Mouse (Mus musculus) liver, postnatal 0 days (tissue): ENCODE results near the gene 4933407L21Rik. TPM values are rescaled to one million over a fixed set of nuclear protein-coding genes. Genes with fewer than 3 reads are reported as not detected.

Experiments
- ATAC-seq: fragments of 200-750 bp; cut with Nextera tagmentation; 2 replicates; pipeline ENCODE4 v1.8.0; 2017; ENCODE audit warnings: mild to moderate bottlenecking, moderate library complexity
- DNase-seq: peaks from one replicate; pipeline ENCODE4 v3.0.0-alpha.2; 2016
- H3K27ac ChIP-seq: fragments of 300-500 bp; sonication (generic); 2 replicates; pipeline ENCODE4 v1.5.1; 2014; ENCODE audit warnings: antibody characterized with exemption, moderate library complexity, mild to moderate bottlenecking, low read depth
- H3K27me3 ChIP-seq: fragments of 300-500 bp; sonication (generic); 2 replicates; pipeline ENCODE4 v1.6.1; 2014; ENCODE audit warnings: low read length, control low read depth, mixed read lengths; ENCODE audit not compliant: insufficient read depth
- H3K36me3 ChIP-seq: fragments of 300-500 bp; sonication (generic); replicated peaks from 2 replicates; pipeline ENCODE4 v1.6.1; 2014; ENCODE audit warnings: mild to moderate bottlenecking, control low read depth, low read length, moderate library complexity, mixed read lengths; ENCODE audit not compliant: insufficient read depth
- H3K4me1 ChIP-seq: fragments of 300-500 bp; sonication (generic); 2 replicates; pipeline ENCODE4 v1.6.1; 2014; ENCODE audit warnings: antibody characterized with exemption, mild to moderate bottlenecking, control low read depth; ENCODE audit not compliant: insufficient read depth
- H3K4me2 ChIP-seq: fragments of 300-500 bp; sonication (generic); 2 replicates; pipeline ENCODE4 v1.6.1; 2014; ENCODE audit warnings: low read depth, mild to moderate bottlenecking, low read length, moderate library complexity, mixed read lengths
- H3K4me3 ChIP-seq: fragments of 300-500 bp; sonication (generic); 2 replicates; pipeline ENCODE4 v1.5.1; 2014; ENCODE audit warnings: low read depth, low read length
- H3K9ac ChIP-seq: fragments of 300-500 bp; sonication (generic); replicated peaks from 2 replicates; pipeline ENCODE4 v1.6.1; 2014; ENCODE audit warnings: mild to moderate bottlenecking, moderate library complexity
- H3K9me3 ChIP-seq: fragments of 300-500 bp; sonication (generic); 2 replicates; pipeline ENCODE4 v1.6.1; 2016; ENCODE audit warnings: mild to moderate bottlenecking, control low read depth, low read length, mixed read lengths
- CTCF ChIP-seq: sonication (generic); IDR thresholded peaks from 2 replicates; pipeline ENCODE4 v1.5.1; 2016; ENCODE audit warnings: antibody characterized with exemption, low read depth
- EP300 ChIP-seq: IDR thresholded peaks from 2 replicates; pipeline ENCODE4 v1.6.1; 2016; ENCODE audit warnings: antibody characterized with exemption, low read depth, mild to moderate bottlenecking
- WGBS: fragments of 180-500 bp; shearing (Covaris S2); extraction: QIAGEN DNeasy Blood & Tissue Kit; methylation state at CpG from one replicate; pipeline ENCODE4 v1.1.7; 2014; ENCODE audit not compliant: insufficient replicate concordance; 5-methylcytosine and 5-hydroxymethylcytosine counted together
- polyA plus RNA-seq: library from polyadenylated mRNA; unstranded; fragments of >200 nt; fragmentation: Nextera tagmentation; extraction: Ambion mirVana; gene quantifications from 2 replicates; pipeline ENCODE4 v1.2.1, GENCODE M21; 2015

The 4933407L21Rik gene
- polyA plus RNA-seq, 1 experiment from 2014 or later = 0.11 TPM

DNA sequence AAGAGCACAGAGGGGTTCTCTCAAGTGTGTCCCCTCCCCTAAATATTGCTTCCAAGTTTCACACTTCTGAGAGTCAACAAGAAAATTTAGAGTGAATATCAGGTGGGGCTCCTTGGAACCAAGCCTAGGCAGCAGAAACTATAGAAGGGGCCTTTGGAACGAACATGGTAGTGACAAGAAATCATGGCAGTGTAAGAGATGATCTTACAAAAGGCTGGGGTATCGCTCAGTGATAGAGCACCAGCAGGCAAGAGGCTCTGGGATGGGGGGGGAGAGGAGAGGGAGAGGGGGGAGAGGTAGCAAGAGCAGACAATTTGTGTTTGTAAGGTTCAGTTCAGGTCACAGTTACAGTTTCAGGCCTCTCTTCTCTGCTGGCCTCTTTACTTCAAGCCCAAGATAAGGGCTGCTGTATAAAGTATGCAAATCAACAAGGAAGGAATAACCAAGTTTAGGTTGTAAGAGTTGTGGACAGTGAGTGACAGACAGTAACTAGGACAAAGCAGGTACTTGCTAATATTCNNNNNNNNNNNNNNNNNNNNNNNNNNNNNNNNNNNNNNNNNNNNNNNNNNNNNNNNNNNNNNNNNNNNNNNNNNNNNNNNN is 20.9 kb downstream of the 4933407L21Rik start:
- Histone ChIP-seq H3K27me3 (no peaks in the 10 kb centered on the region), H3K36me3 (no peaks in the 10 kb centered on the region), H3K9ac (no peak overlapping the region), H3K27ac (no peak overlapping the region), H3K4me1 (peaks cover 3% of the 10 kb centered on the region; the same call in 1 of the 2 replicates), H3K9me3 (no peaks in the 10 kb centered on the region), H3K4me3 (no peak overlapping the region), H3K4me2 (no peak overlapping the region)
- WGBS = 66% methylated on average over 2 of the region's 2 CpGs
- DNase-seq (no peak), ATAC-seq (no peak)
- TF ChIP-seq CTCF = no peak
- no peak for TF ChIP-seq EP300

DNA sequence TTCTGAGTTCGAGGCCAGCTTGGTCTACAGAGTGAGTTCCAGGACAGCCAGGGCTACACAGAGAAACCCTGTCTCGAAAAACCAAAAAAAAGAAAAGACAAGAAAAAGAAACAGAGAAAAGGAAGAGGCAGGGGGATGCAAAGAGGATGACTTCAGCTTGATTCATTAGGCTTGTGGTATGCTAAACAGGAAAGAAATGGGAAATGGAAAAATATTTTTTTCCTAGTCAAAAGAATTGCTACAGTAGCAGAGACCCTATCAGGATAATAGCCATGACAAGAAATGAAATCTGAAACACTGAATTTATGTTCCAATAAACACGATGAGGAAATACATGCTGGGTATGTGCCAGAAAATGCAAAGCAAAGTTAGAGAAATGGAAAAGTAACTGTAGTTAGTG is 26.9 kb downstream of the 4933407L21Rik start:
- 66% methylated on average over 3 of the region's 3 CpGs for WGBS
- TF ChIP-seq EP300 = no peak
- no peak for TF ChIP-seq CTCF
- DNase-seq (no peak), ATAC-seq (no peak)
- no peak overlapping the region for H3K27ac ChIP-seq
- no peak overlapping the region for H3K4me2 ChIP-seq
- H3K4me3 ChIP-seq = no peak overlapping the region
- no peaks in the 10 kb centered on the region for H3K36me3 ChIP-seq
- H3K4me1 ChIP-seq = peaks cover 31% of the 10 kb centered on the region
- H3K27me3 ChIP-seq = no peaks in the 10 kb centered on the region
- no peak overlapping the region for H3K9ac ChIP-seq
- no peaks in the 10 kb centered on the region for H3K9me3 ChIP-seq

DNA sequence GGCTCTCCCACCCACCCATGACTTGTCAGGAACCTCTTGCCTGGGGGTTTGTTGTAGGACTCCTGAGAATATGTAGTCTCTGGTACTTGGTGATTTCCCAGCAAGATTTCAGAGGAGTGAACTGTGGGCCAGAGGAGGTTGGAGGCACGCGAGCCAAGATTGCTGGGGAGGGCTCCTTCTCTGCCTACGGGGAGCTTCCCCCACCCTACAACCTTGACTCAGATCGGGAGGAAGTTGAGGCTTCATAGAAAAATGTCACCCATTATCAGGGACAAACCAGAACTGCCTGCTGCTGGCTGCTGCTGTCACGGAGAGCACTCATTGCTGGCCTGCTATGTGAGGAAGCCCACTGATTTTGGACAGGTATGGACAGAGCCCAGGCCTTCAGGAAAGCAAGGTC is 29.0 kb downstream of the 4933407L21Rik start:
- Histone ChIP-seq H3K9me3 (no peaks in the 10 kb centered on the region), H3K27ac (no peak overlapping the region), H3K4me1 (peaks cover 39% of the 10 kb centered on the region), H3K4me2 (no peak overlapping the region), H3K9ac (no peak overlapping the region), H3K36me3 (no peaks in the 10 kb centered on the region), H3K27me3 (no peaks in the 10 kb centered on the region), H3K4me3 (no peak overlapping the region)
- DNase-seq (no peak), ATAC-seq (no peak)
- TF ChIP-seq CTCF (no peak), EP300 (no peak)
- WGBS = 38% methylated on average over 5 of the region's 5 CpGs

DNA sequence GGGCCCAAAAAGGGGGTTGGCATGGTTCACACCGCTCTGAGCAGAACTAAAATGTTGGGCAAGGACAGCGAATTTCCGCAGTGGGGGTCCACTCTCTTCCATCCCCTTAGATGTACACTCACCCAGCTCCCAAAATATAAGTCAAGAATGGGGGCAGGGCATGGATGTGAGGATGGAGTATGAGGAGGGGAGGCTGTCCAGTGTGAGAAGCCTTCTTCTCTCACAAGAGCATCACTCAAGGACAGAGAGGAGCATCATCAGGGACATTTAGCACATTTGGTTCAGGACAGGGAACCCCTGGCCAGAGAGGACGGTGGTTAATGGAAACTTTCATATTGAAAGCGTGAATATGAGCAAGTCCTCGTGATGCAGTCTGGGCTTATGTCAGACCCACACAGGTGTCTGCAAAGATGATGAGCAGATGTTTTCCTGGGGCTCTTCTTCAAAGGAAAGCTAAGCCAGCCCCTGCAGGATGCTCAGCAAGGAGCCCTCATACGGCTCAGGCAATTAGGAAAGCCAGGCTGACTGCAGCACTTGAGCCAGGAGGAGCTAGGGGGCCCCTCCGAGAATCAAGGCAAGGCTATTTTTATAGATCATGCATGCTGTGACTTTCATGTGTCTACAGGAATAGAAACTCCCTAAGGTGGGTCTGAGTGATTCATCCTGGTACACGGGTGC is 29.8 kb downstream of the 4933407L21Rik start:
- Histone ChIP-seq H3K4me3 (no peak overlapping the region), H3K9me3 (no peaks in the 10 kb centered on the region), H3K9ac (no peak overlapping the region), H3K27me3 (no peaks in the 10 kb centered on the region), H3K4me1 (peaks cover 39% of the 10 kb centered on the region), H3K4me2 (no peak overlapping the region), H3K27ac (no peak overlapping the region), H3K36me3 (no peaks in the 10 kb centered on the region)
- 62% methylated on average over 9 of the region's 9 CpGs for WGBS
- TF ChIP-seq CTCF = no peak
- TF ChIP-seq EP300 = no peak
- ATAC-seq = no peak
- DNase-seq = no peak

DNA sequence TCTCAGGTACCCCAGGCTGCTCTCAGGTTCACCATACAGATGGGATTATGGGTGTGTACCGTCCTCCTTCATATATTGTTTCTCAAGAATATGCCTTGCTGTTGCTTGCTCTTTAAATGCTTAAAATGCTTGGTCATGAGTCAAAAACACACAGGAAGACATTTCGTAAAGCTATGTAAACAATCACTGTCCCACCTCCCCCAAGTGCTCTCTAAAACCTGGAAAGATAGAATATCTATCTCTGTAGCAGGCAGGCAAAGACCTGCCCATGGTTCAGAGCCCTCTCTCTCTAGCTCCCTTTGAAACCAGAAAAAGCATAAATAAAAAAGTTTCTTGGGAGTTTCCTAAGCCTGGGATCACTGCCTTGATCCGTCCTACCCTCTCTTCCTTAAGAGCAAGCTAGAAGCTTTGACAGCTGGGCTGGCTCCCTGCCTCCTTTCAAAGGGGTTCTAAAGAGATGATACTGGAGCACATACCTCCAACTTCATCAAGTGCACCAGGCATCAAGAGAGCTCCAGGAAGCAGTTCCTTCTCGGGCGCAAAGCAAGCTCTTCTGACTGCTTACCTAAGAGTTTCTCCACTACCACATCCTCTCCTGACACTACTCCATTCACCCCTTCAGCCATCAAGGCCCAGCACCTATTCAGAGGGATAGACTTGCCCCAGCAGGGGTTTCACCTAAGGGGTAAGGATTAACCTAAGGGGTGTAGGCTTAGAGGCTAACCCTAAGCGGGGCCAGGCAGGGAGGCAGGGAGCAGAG is 31.0 kb downstream of the 4933407L21Rik start:
- Histone ChIP-seq H3K4me2 (peak overlapping the region; percentile 30; the same call in 1 of the 2 replicates), H3K27me3 (no peaks in the 10 kb centered on the region), H3K27ac (peak overlapping the region; percentile 86), H3K9me3 (no peaks in the 10 kb centered on the region), H3K4me1 (peaks cover 39% of the 10 kb centered on the region), H3K9ac (peak overlapping the region; percentile 18; the same call in 1 of the 2 replicates), H3K36me3 (no peaks in the 10 kb centered on the region), H3K4me3 (no peak overlapping the region)
- no peak for DNase-seq
- ATAC-seq = peak; percentile 63
- TF ChIP-seq EP300 = no peak
- TF ChIP-seq CTCF = no peak
- 51% methylated on average over 6 of the region's 6 CpGs for WGBS

DNA sequence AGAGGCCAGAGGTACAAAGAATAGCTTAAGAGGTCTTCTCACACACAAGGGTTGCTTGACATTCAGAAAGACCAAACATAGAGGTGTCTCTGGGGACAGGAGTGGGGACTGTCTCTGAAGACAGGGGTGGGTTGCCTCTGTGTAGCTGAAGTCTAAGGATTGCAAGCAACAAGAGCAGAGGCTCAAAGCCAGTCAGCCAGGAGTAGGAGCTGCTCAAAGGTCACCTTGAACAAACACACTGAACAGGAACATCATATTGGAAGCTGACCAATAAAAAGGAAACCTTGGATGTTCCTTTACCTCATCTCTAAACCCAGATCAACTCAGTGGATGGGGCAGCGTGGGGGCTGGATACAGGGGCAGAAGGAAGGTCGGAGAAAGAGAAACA is 31.6 kb downstream of the 4933407L21Rik start:
- 34% methylated on average over 2 of the region's 2 CpGs for WGBS
- ATAC-seq (peak; percentile 86), DNase-seq (peak; percentile 24)
- Histone ChIP-seq H3K36me3 (no peaks in the 10 kb centered on the region), H3K9ac (peak overlapping the region; percentile 18; the same call in 1 of the 2 replicates), H3K27me3 (no peaks in the 10 kb centered on the region), H3K27ac (peak overlapping the region; percentile 86), H3K9me3 (no peaks in the 10 kb centered on the region), H3K4me2 (peak overlapping the region; percentile 30), H3K4me1 (peaks cover 39% of the 10 kb centered on the region), H3K4me3 (no peak overlapping the region)
- TF ChIP-seq EP300 (no peak), CTCF (no peak)
